Mouse (Mus musculus): ENCODE results near the gene Ppp2r5d. TPM values are rescaled to one million over a fixed set of nuclear protein-coding genes. Genes with fewer than 3 reads are reported as not detected.

Ppp2r5d gene
- polyA plus RNA-seq, 1 experiment from 2014 or later = 102 TPM

DNA sequence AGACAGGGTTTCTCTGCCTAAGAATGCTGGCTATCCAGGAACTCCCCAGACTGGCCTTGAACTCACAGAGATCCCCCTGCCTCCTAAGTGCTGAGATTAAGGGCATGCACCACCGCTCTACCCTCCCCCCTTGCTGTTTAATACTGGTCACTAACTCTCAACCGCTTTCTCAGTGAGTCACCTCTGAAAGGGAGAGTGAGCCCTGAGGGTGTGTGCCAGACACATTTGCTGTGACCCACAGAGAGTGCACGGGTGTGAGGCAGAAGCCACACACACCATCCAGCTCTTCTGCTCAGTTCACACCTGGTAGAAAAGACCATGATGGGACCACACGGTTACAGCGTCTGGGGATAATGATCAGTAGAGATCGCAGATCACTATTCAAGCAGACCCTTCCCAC is 6.4 kb downstream of the Ppp2r5d start:
- Histone ChIP-seq H3K9ac (no peak overlapping the region), H3K4me1 (peaks cover 18% of the 10 kb centered on the region), H3K36me3 (peaks cover 25% of the 10 kb centered on the region), H3K4me3 (no peak overlapping the region), H3K9me3 (no peaks in the 10 kb centered on the region), H3K27ac (no peak overlapping the region), H3K4me2 (no peak overlapping the region), H3K27me3 (no peaks in the 10 kb centered on the region)
- ATAC-seq (ENCODE audit: borderline replicate concordance, extremely low read depth, low FRiP score, low TSS enrichment) = no peak
- WGBS = 88% methylated on average over 6 of the region's 6 CpGs

DNA sequence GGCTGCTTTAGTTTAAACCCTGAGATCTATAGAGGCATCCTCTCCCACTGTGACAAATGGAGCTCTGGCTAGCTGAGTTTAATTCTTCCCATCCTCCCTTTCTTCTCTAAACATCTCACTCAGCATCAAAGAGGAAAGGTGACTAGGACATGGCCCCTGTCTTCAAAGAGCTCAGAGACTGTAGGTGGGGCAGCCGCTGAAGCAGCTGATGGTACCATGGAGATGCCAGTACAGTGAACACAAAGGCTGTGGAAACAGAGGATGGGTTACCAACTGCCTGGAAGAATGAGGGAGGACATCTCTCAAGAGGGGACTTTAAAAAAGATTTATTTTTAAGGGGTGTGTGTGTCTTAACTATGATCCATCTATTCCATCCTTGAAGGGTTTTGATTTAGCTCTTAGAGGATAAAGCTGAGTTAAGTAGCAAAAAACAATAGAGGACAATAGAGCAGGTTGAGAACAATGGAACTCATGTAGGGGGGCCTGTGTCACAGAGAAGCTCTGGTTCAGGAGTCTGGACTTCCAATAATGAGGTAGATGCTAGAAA is 10.3 kb downstream of the Ppp2r5d start:
- ATAC-seq (ENCODE audit: borderline replicate concordance, extremely low read depth, low FRiP score, low TSS enrichment) = no peak
- Histone ChIP-seq H3K27me3 (no peaks in the 10 kb centered on the region), H3K27ac (no peak overlapping the region), H3K4me1 (no peaks in the 10 kb centered on the region), H3K36me3 (peaks cover 27% of the 10 kb centered on the region; the same call in 1 of the 2 replicates), H3K4me3 (no peak overlapping the region), H3K4me2 (no peak overlapping the region), H3K9ac (no peak overlapping the region), H3K9me3 (no peaks in the 10 kb centered on the region)
- 63% methylated on average over 1 of the region's 1 CpGs for WGBS

DNA sequence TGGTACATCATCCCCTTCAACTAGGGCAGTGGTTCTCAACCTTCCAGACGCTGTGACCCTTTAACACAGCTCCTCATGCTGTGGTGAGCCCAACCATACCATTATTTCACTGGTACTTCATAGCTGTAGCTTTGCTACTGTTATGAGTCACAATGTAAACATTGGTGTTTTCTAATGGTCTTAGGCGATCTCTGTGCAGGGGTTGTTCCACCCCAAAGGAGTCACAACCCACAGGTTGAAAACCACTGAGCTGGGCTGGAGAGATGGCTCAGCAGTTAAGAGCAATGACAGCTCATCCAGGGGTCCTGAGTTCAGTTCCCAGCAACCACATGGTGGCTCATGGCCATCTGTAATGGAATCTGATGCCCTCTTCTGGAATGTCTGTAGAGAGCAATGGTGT is 13.5 kb downstream of the Ppp2r5d start:
- Histone ChIP-seq H3K27ac (no peak overlapping the region), H3K4me2 (no peak overlapping the region), H3K9ac (no peak overlapping the region), H3K36me3 (peaks cover 29% of the 10 kb centered on the region), H3K9me3 (no peaks in the 10 kb centered on the region), H3K4me1 (no peaks in the 10 kb centered on the region), H3K4me3 (no peak overlapping the region), H3K27me3 (no peaks in the 10 kb centered on the region)
- WGBS = 72% methylated on average over 2 of the region's 2 CpGs
- no peak for ATAC-seq (ENCODE audit: borderline replicate concordance, extremely low read depth, low FRiP score, low TSS enrichment)

DNA sequence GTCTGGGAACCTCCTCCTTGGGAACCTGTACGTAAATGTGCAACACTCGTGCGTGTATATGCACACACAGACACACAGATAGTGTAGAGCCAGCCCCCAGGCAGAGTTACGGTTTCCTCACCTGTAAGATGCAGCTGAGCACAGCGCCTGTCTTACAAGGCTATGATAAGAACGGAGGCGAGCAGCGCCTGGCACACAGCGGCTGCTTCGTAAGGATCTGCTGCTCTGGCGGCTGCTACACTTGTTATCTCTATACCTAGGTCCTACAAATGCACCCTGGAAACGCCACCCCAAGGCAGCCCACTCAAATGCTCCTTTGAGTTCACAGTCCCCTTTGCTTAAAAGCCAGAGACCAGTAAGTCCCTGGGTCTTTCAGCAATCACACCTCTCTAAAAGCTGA is 14.2 kb downstream of the Ppp2r5d start:
- no peak overlapping the region for H3K9ac ChIP-seq
- no peaks in the 10 kb centered on the region for H3K9me3 ChIP-seq
- no peak overlapping the region for H3K4me3 ChIP-seq
- H3K4me1 ChIP-seq = no peaks in the 10 kb centered on the region
- H3K27me3 ChIP-seq = no peaks in the 10 kb centered on the region
- no peak overlapping the region for H3K4me2 ChIP-seq
- no peak for ATAC-seq (ENCODE audit: borderline replicate concordance, extremely low read depth, low FRiP score, low TSS enrichment)
- peaks cover 31% of the 10 kb centered on the region for H3K36me3 ChIP-seq
- no peak overlapping the region for H3K27ac ChIP-seq
- WGBS = 85% methylated on average over 12 of the region's 12 CpGs

DNA sequence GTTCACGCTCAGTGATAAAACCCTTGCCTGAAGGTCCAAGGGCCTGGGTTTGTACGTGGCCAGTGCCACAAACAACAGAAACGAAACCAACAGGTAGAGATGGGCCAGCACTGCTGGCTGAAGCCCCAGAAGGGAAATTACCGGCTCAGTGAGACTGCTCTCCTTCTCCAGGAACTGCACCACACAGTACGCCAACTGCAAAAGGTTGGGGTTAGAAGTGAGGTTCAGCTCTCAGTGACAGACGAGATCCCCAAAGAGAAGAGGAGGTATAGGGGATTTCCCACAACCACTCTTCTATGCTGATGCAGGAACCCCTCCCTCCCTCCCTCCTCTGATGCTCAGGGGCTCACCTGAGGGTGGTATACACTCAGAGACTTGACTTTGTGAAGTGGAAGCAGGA is 19.0 kb downstream of the Ppp2r5d start:
- H3K27ac ChIP-seq = no peak overlapping the region
- peaks cover 53% of the 10 kb centered on the region for H3K36me3 ChIP-seq
- ATAC-seq (ENCODE audit: borderline replicate concordance, extremely low read depth, low FRiP score, low TSS enrichment) = no peak
- no peak overlapping the region for H3K4me2 ChIP-seq
- no peak overlapping the region for H3K9ac ChIP-seq
- WGBS = 87% methylated on average over 6 of the region's 6 CpGs
- H3K27me3 ChIP-seq = no peaks in the 10 kb centered on the region
- peaks cover 7% of the 10 kb centered on the region for H3K4me1 ChIP-seq
- no peaks in the 10 kb centered on the region for H3K9me3 ChIP-seq
- H3K4me3 ChIP-seq = no peak overlapping the region

DNA sequence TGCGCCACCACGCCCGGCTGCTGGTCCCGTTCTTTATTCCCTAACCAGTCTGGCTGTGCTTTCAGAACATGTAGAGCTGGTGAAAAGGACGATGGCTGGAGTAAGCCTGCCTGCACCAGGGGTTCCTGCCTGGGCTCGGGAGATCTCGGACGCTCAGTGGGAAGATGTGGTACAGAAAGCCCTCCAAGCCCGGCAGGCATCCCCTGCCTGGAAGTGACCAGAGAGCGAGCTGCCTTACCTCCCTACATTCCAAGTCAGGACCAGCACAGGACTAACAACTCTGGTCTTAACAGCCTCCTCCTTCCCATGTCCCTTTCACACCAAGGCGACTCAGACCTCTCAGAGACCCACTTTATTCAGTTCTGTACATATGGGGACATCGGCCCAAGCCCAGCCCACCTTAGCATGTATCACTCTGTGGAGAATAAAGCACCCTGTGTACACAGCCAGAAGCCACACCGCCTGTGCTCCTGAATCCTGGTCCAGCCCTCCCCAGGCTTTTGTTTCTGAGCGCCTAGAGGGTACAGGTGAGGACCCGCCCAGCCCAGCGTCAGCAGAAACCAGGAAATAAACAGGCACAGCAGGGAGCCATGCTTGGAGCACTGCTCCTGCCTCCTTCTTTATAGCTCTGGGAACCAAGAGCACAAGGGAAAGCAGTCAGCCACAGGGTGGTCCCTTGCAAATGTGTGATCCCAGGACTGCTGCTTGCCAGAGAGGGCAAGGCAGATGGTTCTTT is 22.1 kb downstream of the Ppp2r5d start:
- no peak for ATAC-seq (ENCODE audit: borderline replicate concordance, extremely low read depth, low FRiP score, low TSS enrichment)
- Histone ChIP-seq H3K36me3 (peaks cover 55% of the 10 kb centered on the region), H3K27ac (no peak overlapping the region)

DNA sequence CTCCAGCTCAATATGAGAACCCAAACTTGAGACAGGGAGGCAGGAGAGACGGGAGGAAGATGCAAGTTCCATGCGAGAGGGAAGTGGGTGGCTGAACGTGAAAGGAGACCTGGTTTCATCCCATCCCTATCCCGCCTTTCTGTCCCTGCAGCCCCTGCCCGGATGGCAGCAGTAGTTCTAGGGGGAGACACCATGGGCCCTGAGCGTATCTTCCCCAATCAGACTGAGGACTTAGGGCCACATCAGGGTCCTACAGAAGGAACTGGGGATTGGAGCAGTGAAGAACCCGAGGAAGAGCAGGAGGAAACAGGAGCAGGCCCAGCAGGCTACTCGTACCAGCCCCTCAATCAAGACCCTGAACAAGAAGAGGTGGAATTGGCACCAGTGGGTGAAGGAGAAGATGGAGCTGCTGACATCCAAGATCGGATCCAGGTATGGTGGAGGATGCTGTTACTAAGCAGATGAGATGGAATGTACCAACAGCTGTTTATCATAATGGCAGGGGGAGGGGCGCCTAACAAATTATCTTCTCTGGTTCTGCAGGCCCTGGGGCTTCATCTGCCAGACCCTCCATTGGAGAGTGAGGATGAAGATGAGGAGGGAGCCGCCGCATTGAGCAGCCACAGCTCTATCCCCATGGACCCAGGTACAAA is 23.3 kb downstream of the Ppp2r5d start:
- Histone ChIP-seq H3K9ac (peak overlapping the region; percentile 59), H3K27me3 (no peaks in the 10 kb centered on the region), H3K36me3 (peaks cover 54% of the 10 kb centered on the region), H3K4me2 (peak overlapping the region; percentile 80), H3K4me3 (peak overlapping the region; percentile 60), H3K9me3 (no peaks in the 10 kb centered on the region), H3K4me1 (peaks cover 26% of the 10 kb centered on the region), H3K27ac (peak overlapping the region; percentile 49)
- WGBS = 23% methylated on average over 12 of the region's 12 CpGs
- no peak for ATAC-seq (ENCODE audit: borderline replicate concordance, extremely low read depth, low FRiP score, low TSS enrichment)

More for the DNA sequence above, 22.1 kb downstream of the Ppp2r5d start:
- no peaks in the 10 kb centered on the region for H3K27me3 ChIP-seq
- no peak overlapping the region for H3K4me2 ChIP-seq
- H3K9me3 ChIP-seq = no peaks in the 10 kb centered on the region
- peaks cover 26% of the 10 kb centered on the region for H3K4me1 ChIP-seq
- H3K9ac ChIP-seq = no peak overlapping the region
- no peak overlapping the region for H3K4me3 ChIP-seq
- 85% methylated on average over 16 of the region's 16 CpGs for WGBS

DNA sequence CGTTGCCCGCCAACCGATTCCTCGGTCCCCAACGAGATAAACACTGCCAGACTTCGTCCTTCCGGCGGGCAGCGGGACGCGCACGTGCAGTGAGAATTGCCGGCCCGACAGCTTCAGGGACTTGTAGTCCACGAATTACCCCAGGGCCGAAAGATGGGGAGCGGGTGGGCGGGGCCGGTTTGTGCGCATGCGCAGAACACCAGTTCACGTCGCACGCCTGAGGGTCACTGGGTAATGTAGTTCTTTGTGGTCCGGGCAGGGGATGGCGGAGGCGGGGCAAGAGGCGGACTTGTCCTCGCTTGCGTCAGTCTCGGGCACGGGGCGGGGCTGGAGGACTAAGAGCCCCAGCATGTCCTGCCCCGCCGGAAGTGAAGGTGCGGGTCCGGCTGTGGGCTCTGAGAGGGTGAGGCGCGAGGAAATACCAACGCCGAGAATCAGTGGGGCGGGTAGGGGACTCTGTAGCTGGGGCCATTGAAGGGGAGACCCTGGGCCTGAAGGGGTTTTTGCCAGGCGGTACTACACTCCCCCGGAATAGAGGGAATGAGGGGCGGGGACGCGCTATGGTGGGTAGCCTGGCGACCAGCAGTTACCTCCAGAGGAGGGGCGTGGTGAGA is 24.0 kb downstream of the Ppp2r5d start, which contains the start of gene Klhdc3:
Gene Klhdc3, minus strand, starts transcription at position 155 of the 614 bp plus-strand sequence.
- Histone ChIP-seq H3K9me3 (no peaks in the 10 kb centered on the region), H3K4me1 (peaks cover 26% of the 10 kb centered on the region), H3K9ac (peak within 1 kb of the TSS; percentile 60), H3K4me2 (peak within 1 kb of the TSS; percentile 81), H3K27ac (peak within 1 kb of the TSS; percentile 88), H3K36me3 (peaks cover 54% of the 10 kb centered on the region), H3K4me3 (peak within 1 kb of the TSS; percentile 60), H3K27me3 (no peaks in the 10 kb centered on the region)
- WGBS = under 1% methylated on average over 49 of the region's 49 CpGs
- peak; percentile 98 for ATAC-seq (ENCODE audit: borderline replicate concordance, extremely low read depth, low FRiP score, low TSS enrichment)

DNA sequence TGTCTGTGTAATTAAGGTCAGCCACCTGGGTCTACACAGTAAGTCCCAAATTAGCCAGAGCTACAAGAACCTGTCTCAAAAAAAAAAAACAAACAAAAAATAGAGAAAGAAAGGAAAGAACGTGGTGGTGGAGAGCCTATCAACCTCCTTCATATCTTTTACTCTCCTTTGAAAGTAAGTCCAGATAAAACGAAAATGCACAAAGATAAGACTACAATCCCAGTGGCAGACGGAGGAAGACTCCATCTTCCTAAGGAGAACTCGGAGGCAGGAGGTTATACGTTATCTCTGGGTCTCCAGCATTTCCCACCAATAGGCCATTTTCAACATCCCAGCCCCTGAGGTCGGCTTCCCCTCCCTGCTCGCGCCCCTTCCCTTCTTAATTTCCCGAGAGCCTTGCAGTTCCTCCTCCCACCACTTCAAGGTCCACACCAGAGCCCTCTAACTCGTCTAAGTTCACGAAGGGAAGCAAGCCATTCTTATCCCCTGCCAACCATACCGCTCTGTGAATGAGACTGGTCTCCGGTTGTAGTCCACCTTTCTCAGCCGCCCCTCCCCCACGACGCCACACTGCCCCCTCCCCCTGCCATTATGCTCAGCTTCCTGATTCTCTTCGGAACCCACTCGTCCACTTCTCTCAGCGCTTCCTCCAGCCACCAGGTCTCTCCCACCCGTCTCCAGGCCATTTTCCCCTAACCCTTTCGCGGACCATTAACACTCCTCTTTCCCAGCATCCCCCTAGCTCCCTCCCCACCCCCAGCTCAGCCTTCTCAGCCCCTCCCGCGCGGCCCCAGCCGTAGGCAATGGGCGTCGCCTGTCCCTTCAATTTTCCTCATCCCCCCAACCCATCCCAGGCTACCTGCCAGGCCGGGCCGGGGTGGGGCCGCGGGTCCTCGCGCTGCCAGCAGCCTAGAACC is 24.8 kb downstream of the Ppp2r5d start:
- H3K9ac ChIP-seq = peak overlapping the region; percentile 60
- peaks cover 29% of the 10 kb centered on the region for H3K4me1 ChIP-seq
- H3K36me3 ChIP-seq = peaks cover 54% of the 10 kb centered on the region
- peak overlapping the region; percentile 60 for H3K4me3 ChIP-seq
- no peaks in the 10 kb centered on the region for H3K27me3 ChIP-seq
- peak; percentile 1 for ATAC-seq (ENCODE audit: borderline replicate concordance, extremely low read depth, low FRiP score, low TSS enrichment)
- under 1% methylated on average over 34 of the region's 34 CpGs for WGBS
- peak overlapping the region; percentile 88 for H3K27ac ChIP-seq
- peak overlapping the region; percentile 81 for H3K4me2 ChIP-seq
- H3K9me3 ChIP-seq = no peaks in the 10 kb centered on the region

DNA sequence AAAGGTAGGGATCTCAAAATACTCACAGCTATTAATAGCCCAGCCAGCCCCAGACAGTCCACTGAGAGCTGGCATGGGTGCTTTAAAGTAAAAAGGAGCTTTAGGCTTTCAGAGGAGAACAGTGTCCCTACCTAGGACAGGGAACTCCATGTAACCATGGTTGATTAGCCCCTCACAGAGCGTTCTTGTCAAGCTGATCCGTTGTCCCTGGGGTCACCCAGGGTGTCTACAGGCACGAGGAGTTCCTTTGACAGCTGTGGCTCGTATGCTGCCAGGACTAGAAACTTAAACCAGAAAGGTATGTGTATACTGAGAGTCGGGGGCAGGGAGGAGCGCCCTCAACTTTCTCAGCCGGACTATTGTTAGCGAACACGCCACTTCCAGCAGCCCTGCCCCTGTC is 26.0 kb downstream of the Ppp2r5d start:
- Histone ChIP-seq H3K4me1 (peaks cover 37% of the 10 kb centered on the region), H3K4me2 (peak overlapping the region; percentile 81), H3K9me3 (no peaks in the 10 kb centered on the region), H3K9ac (peak overlapping the region; percentile 60), H3K27ac (peak overlapping the region; percentile 88), H3K36me3 (peaks cover 45% of the 10 kb centered on the region), H3K4me3 (peak overlapping the region; percentile 60), H3K27me3 (no peaks in the 10 kb centered on the region)
- 33% methylated on average over 9 of the region's 9 CpGs for WGBS
- no peak for ATAC-seq (ENCODE audit: borderline replicate concordance, extremely low read depth, low FRiP score, low TSS enrichment)

DNA sequence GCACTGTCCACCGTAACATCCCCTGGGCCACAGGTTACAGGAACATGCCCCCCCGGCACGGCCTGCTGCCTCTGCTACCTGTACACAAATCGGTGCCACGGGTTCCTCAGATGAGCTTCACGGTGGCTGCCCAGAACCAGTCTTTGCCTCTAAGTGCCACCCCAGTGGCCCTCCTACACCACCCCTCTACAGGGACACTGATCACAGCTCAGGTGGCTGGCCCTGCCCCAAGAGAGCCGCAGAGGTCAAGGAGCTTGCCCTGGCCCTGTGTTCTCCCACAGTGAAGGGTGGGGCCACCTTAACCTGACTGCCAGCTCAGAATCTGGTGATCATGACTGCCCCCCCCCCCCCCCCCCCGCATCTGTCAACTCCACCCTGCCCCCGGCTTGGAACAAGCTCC is 26.5 kb downstream of the Ppp2r5d start, which contains the start of gene Mea1:
Gene Mea1, plus strand, starts transcription at position 378 of the 400 bp plus-strand sequence.
- H3K27ac ChIP-seq = peak within 1 kb of the TSS; percentile 88
- no peaks in the 10 kb centered on the region for H3K9me3 ChIP-seq
- H3K4me2 ChIP-seq = peak within 1 kb of the TSS; percentile 81
- H3K4me3 ChIP-seq = peak within 1 kb of the TSS; percentile 60
- no peaks in the 10 kb centered on the region for H3K27me3 ChIP-seq
- H3K4me1 ChIP-seq = peaks cover 40% of the 10 kb centered on the region
- no peak for ATAC-seq (ENCODE audit: borderline replicate concordance, extremely low read depth, low FRiP score, low TSS enrichment)
- WGBS = 81% methylated on average over 8 of the region's 9 CpGs
- peak within 1 kb of the TSS; percentile 60 for H3K9ac ChIP-seq
- H3K36me3 ChIP-seq = peaks cover 40% of the 10 kb centered on the region

Measured in lung, embryonic 15.5 days (tissue).